Mouse (Mus musculus): Measurements from ENCODE around the gene Arhgap44. TPM values are rescaled to one million over a fixed set of nuclear protein-coding genes. Genes with fewer than 3 reads are reported as not detected.
A peak's percentile ranks its signal among the peaks of the same experiment; 100 is the strongest.

Arhgap44 gene
- polyA plus RNA-seq, 1 experiment from 2014 or later = 1.0 TPM

DNA sequence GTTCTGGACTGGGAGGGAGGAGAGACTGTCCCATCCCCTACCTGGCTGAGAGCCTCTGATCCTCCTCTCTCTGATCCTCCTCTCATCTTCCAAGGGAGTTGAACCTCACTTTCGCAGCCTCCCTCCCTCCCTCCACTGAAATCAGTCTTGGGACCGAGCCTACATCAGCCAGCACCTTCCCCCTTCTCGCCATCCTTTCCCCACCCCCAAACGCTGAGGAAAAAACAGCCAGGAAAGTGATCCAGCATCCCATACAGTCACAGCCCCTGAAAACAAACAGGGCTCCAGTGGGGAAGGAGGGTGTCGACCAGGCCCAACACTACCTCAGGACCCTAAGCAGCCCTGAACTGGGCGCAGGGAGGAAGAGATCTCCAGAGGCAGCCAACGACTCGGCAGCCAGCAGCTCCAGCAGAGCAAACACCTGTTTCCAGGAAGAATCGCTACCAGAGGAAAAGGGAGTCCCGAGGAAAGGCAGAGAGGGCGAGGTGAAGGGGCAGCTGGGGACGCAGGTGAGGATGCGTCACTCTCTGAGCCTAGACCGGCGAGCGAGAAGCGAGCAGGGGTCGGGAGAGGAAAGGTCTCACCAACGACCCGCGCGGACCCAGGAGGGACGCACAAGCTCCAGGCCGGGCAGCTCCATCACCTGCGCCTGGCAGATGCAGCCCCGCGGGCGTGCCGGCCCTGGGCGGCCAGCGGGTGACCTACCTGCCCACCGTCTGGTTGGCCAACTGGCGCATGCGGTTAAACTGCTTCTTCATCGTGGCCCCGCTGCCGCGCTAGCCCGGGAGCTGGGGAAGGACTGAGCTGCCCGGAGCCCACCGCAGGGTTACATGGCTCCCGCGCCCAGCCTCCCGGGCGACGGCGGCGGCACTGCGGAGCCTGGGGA lies 637 bp downstream of the Arhgap44 start:
- peak; percentile 32 for ATAC-seq
- Histone ChIP-seq H3K4me1 (0 out of 2 replicates have a peak, but pooled peaks cover 5% of the 10 kb centered on the region), H3K9me3 (replicated peaks) (no peaks in the 10 kb centered on the region), H3K4me2 (peak overlapping the region; percentile 72), H3K27me3 (replicated peaks) (peaks cover 28% of the 10 kb centered on the region), H3K27ac (no peak overlapping the region), H3K9ac (peak overlapping the region; percentile 52), H3K36me3 (no peaks in the 10 kb centered on the region), H3K4me3 (peak overlapping the region; percentile 62)
- WGBS (ENCODE audit: insufficient replicate concordance) = 2% methylated on average over 49 of the region's 49 CpGs

DNA sequence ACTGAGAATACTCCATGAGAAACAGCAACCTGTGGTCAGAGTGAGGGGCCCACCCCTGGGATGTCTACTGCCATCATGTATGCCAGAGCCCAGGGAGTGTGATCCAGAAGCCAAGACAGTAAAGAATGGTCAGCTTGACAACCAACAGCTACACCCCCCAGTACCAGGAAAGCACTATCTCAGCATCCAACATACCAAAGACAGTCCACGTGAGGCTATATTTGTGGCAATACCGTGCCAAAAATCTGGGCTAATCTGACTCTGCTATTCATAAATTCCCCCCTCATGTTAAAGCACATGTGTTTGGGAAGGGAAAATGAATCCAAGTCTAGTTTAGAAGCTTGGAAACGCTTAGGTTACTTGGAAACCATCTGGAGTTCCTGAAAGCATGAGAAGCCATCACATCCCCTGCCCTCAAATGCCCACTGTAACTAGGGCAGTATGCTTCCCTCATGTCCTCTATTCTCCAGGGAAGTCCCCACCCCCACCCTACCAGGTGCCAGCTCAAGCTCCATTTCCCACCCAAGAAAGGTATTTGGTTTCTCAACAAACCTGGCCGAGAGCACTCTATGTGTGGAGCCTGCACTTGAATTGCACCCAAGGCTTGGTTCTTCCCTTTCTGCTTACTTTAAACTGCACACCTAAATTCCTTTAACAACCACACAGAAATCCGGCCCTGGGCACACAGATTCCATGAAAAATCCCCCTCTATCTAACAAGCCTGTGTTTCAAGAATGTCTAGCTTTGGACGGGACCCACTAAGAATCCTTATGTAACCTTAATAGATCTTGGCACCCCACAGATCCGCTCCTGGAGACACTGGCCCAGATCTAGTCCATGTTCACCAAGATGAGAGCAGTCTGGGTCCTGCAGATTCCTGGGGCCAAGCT lies 1.5 kb downstream of the Arhgap44 start:
- Histone ChIP-seq H3K27ac (no peak overlapping the region), H3K9me3 (replicated peaks) (no peaks in the 10 kb centered on the region), H3K4me2 (no peak overlapping the region), H3K27me3 (replicated peaks) (peaks cover 28% of the 10 kb centered on the region), H3K9ac (no peak overlapping the region), H3K4me3 (no peak overlapping the region), H3K4me1 (0 out of 2 replicates have a peak, but pooled peaks cover 5% of the 10 kb centered on the region), H3K36me3 (no peaks in the 10 kb centered on the region)
- ATAC-seq = no peak
- WGBS (ENCODE audit: insufficient replicate concordance) = 51% methylated on average over 7 of the region's 7 CpGs

GRCm38 (mm10) chr11:65159791-65160190 lies 3.0 kb downstream of the Arhgap44 start, which contains the start of gene 1700086D15Rik:
TSS of gene 1700086D15Rik (minus strand) at chr11:65159891.
- Histone ChIP-seq H3K27me3 (replicated peaks) (peaks cover 28% of the 10 kb centered on the region), H3K4me1 (0 out of 2 replicates have a peak, but pooled peaks cover 5% of the 10 kb centered on the region), H3K4me3 (no peak within 1 kb of the TSS), H3K27ac (no peak within 1 kb of the TSS), H3K36me3 (no peaks in the 10 kb centered on the region), H3K9me3 (replicated peaks) (no peaks in the 10 kb centered on the region), H3K9ac (no peak within 1 kb of the TSS), H3K4me2 (no peak within 1 kb of the TSS)
- WGBS (ENCODE audit: insufficient replicate concordance) = 69% methylated on average over 5 of the region's 5 CpGs
- no peak for ATAC-seq

- H3K27ac ChIP-seq = no peak overlapping the region
Measured at GRCm38 (mm10) chr11:65158658-65158990, 4.1 kb downstream of the Arhgap44 start.

DNA sequence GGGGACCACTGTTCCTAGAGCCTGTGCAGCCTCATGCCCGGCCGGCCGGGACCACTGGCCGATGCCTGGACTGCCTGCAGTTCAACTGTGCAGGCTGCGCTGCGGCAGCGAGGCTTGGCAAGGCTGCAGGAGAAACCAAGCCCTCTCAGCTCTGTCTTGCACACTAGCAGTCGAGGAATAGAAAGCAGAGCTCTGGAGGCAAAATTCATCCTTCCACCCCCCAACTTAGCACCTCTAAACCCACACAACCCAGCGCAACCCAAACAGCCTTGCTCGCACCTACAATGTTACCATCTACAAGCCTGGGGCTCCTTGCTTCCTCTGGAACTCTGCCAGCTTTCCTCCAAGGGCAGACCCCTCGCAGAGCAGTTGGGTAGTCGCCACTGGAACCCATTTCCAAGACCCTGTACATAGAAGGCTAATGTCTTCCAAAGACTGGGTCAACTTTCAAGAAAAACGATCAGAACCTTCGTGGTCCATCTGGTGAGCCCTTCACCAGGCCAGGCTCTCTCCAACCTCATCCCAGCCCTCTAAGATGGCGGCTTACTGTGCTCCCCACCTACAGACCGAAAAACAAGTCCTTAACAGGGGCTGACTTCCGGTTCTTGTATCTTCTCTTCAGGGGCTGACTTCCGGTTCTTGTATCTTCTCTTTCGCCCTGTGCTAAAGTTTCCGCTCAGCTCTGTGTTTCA lies 4.6 kb downstream of the Arhgap44 start:
- H3K9ac ChIP-seq = no peak overlapping the region
- H3K4me1 ChIP-seq = 0 out of 2 replicates have a peak, but pooled peaks cover 5% of the 10 kb centered on the region
- peaks cover 24% of the 10 kb centered on the region for H3K27me3 ChIP-seq (replicated peaks)
- H3K36me3 ChIP-seq = no peaks in the 10 kb centered on the region
- ATAC-seq = no peak
- no peak overlapping the region for H3K4me3 ChIP-seq
- no peak overlapping the region for H3K4me2 ChIP-seq
- 73% methylated on average over 20 of the region's 20 CpGs for WGBS (ENCODE audit: insufficient replicate concordance)
- no peaks in the 10 kb centered on the region for H3K9me3 ChIP-seq (replicated peaks)
- H3K27ac ChIP-seq = no peak overlapping the region

More at GRCm38 (mm10) chr11:65158658-65158990, 4.1 kb downstream of the Arhgap44 start:
- ATAC-seq = no peak
- H3K9me3 ChIP-seq (replicated peaks) = no peaks in the 10 kb centered on the region
- 76% methylated on average over 5 of the region's 5 CpGs for WGBS (ENCODE audit: insufficient replicate concordance)
- H3K9ac ChIP-seq = no peak overlapping the region
- H3K4me3 ChIP-seq = no peak overlapping the region
- peaks cover 28% of the 10 kb centered on the region for H3K27me3 ChIP-seq (replicated peaks)
- H3K4me1 ChIP-seq = 0 out of 2 replicates have a peak, but pooled peaks cover 5% of the 10 kb centered on the region
- H3K4me2 ChIP-seq = no peak overlapping the region
- H3K36me3 ChIP-seq = no peaks in the 10 kb centered on the region

- ATAC-seq = no peak
- H3K27me3 ChIP-seq (replicated peaks) = no peaks in the 10 kb centered on the region
- H3K4me1 ChIP-seq = no peaks in the 10 kb centered on the region
- no peaks in the 10 kb centered on the region for H3K9me3 ChIP-seq (replicated peaks)
- no peak overlapping the region for H3K4me3 ChIP-seq
- 69% methylated on average over 5 of the region's 5 CpGs for whole genome bisulfite sequencing (ENCODE audit: insufficient replicate concordance)
- no peaks in the 10 kb centered on the region for H3K36me3 ChIP-seq
- H3K9ac ChIP-seq = no peak overlapping the region
- no peak overlapping the region for H3K27ac ChIP-seq
- no peak overlapping the region for H3K4me2 ChIP-seq
Measured at GRCm38 (mm10) chr11:65153006-65153405, 9.8 kb downstream of the Arhgap44 start.

GRCm38 (mm10) chr11:65148441-65148840 lies 14.3 kb downstream of the Arhgap44 start:
- no peaks in the 10 kb centered on the region for H3K4me1 ChIP-seq

DNA sequence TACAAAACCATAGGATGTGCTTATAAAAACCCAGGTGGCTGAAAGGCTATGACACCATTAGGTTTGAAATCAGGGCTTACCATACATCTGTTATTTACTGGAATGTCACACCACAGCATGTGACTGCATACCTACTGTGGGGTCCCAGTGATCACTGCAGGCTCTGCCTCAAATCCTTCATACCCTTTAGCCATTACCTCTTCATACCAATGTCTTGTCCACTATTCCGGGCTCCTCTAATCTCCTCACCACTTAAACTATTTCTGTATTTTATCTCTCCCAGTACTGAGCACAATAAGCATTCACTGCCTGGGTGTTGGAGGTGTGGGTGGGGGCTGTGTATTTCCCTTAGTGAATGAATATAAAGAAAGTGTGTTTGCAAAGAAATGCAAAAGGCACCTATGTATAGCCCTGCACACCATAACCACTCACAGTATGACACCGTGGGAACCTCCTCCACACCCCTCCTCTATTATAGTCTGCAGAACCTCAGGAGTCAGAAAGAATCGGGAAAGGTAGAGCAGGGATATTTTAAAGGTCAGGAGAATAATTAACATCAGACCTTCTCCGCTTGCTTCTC lies 19.8 kb downstream of the Arhgap44 start:
- Histone ChIP-seq H3K9me3 (replicated peaks) (no peaks in the 10 kb centered on the region), H3K27ac (no peak overlapping the region), H3K9ac (no peak overlapping the region), H3K4me3 (no peak overlapping the region), H3K36me3 (no peaks in the 10 kb centered on the region), H3K4me2 (no peak overlapping the region), H3K4me1 (no peaks in the 10 kb centered on the region), H3K27me3 (replicated peaks) (no peaks in the 10 kb centered on the region)
- no peak for ATAC-seq
- 67% methylated on average over 4 of the region's 4 CpGs for WGBS (ENCODE audit: insufficient replicate concordance)

More at GRCm38 (mm10) chr11:65148441-65148840, 14.3 kb downstream of the Arhgap44 start:
- Histone ChIP-seq H3K27me3 (replicated peaks) (no peaks in the 10 kb centered on the region), H3K9me3 (replicated peaks) (no peaks in the 10 kb centered on the region), H3K4me2 (no peak overlapping the region), H3K36me3 (no peaks in the 10 kb centered on the region), H3K4me3 (no peak overlapping the region), H3K27ac (no peak overlapping the region), H3K9ac (no peak overlapping the region)
- 66% methylated on average over 7 of the region's 7 CpGs for WGBS (ENCODE audit: insufficient replicate concordance)
- ATAC-seq = no peak

- H3K9ac ChIP-seq = no peak overlapping the region
- WGBS (ENCODE audit: insufficient replicate concordance) = 73% methylated on average over 3 of the region's 3 CpGs
- H3K4me2 ChIP-seq = no peak overlapping the region
- H3K9me3 ChIP-seq (replicated peaks) = no peaks in the 10 kb centered on the region
- ATAC-seq = no peak
- no peaks in the 10 kb centered on the region for H3K36me3 ChIP-seq
- H3K4me3 ChIP-seq = no peak overlapping the region
- H3K4me1 ChIP-seq = no peaks in the 10 kb centered on the region
- H3K27me3 ChIP-seq (replicated peaks) = no peaks in the 10 kb centered on the region
- no peak overlapping the region for H3K27ac ChIP-seq
Measured at GRCm38 (mm10) chr11:65139030-65139429, 23.7 kb downstream of the Arhgap44 start.

DNA sequence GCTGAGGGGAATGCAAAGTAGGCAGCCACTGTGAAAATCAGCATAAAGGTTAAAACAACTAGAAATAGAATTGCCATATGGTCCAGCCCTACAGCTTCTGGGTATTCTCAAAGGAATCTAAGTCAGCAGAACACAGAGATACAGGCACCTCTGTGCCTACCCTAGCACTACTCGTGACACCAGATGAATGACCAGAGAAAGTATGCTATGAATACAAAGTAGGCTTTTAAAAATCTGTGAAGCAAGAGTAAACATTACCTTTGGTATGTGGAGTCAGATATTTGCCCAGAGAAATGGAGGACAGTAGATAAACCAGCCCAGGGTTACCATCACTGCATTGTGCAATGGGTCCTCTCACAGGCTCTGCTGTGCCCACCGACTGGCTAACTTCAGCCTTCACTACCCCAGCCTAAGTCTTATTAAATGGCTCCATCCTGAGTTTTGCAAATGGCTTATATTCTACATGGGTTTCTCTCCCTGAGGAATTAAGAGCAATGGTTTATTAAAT lies 25.6 kb downstream of the Arhgap44 start:
- H3K9me3 ChIP-seq (replicated peaks) = no peaks in the 10 kb centered on the region
- H3K9ac ChIP-seq = no peak overlapping the region
- no peak overlapping the region for H3K27ac ChIP-seq
- no peaks in the 10 kb centered on the region for H3K4me1 ChIP-seq
- H3K4me2 ChIP-seq = no peak overlapping the region
- peak; percentile 44 for ATAC-seq
- 57% methylated on average over 2 of the region's 2 CpGs for WGBS (ENCODE audit: insufficient replicate concordance)
- no peaks in the 10 kb centered on the region for H3K27me3 ChIP-seq (replicated peaks)
- no peak overlapping the region for H3K4me3 ChIP-seq
- H3K36me3 ChIP-seq = no peaks in the 10 kb centered on the region

- Histone ChIP-seq H3K4me2 (no peak overlapping the region), H3K9ac (no peak overlapping the region), H3K4me1 (no peaks in the 10 kb centered on the region), H3K36me3 (no peaks in the 10 kb centered on the region), H3K27me3 (replicated peaks) (no peaks in the 10 kb centered on the region), H3K9me3 (replicated peaks) (no peaks in the 10 kb centered on the region), H3K4me3 (no peak overlapping the region), H3K27ac (no peak overlapping the region)
- ATAC-seq = no peak
- WGBS (ENCODE audit: insufficient replicate concordance) = 68% methylated on average over 8 of the region's 8 CpGs
Measured at GRCm38 (mm10) chr11:65135251-65135739, 27.5 kb downstream of the Arhgap44 start.

Data from liver, embryonic 12.5 days (tissue).